Mouse (Mus musculus) hematopoietic multipotent progenitor cell, adult 10-12 weeks (in vitro differentiated cells): ENCODE results near the gene Kbtbd7. TPM values are rescaled to one million over a fixed set of nuclear protein-coding genes. Genes with fewer than 3 reads are reported as not detected.

Experiments
- polyA plus RNA-seq: library from polyadenylated mRNA; stranded (reverse); fragments of >175 nt; gene quantifications from 2 replicates; pipeline ENCODE4 v1.2.3, GENCODE M21; 2012; ENCODE audit warnings: low replicate concordance

The Kbtbd7 gene
- 4.7 and 5.5 TPM in 2 replicates for polyA plus RNA-seq

GRCm38 (mm10) chr14:79425979-79426729 lies at the start of gene Kbtbd7:
Gene Kbtbd7, plus strand, starts transcription at chr14:79426511.

GRCm38 (mm10) chr14:79390265-79390926 lies 35.9 kb upstream of the Kbtbd7 start, which contains the start of gene Naa16:
Gene Naa16, minus strand, starts transcription at chr14:79390778.

GRCm38 (mm10) chr14:79397321-79398122 lies 28.8 kb upstream of the Kbtbd7 start, which contains the start of gene Mtrf1:
Gene Mtrf1, plus strand, starts transcription at chr14:79397772.

GRCm38 (mm10) chr14:79451681-79452590 lies 25.6 kb downstream of the Kbtbd7 start, which contains the start of gene Kbtbd6:
Gene Kbtbd6, plus strand, starts transcription at chr14:79451835.

Other genes with a start within 250 kb of the Kbtbd7 start
- gene Zfp957, start 179.1 kb upstream of the Kbtbd7 start, polyA plus RNA-seq, result not detected in 2 replicates
- gene Rgcc, start 124.9 kb upstream of the Kbtbd7 start, polyA plus RNA-seq, result 19.8 and 28.5 TPM in 2 replicates
- 22.1 and 26.2 TPM in 2 replicates for gene Naa16, start 35.7 kb upstream of the Kbtbd7 start, polyA plus RNA-seq
- 0.20 and 0.33 TPM in 2 replicates for gene Mtrf1, start 28.7 kb upstream of the Kbtbd7 start, polyA plus RNA-seq
- 0.39 and 0.46 TPM in 2 replicates for gene Kbtbd6, start 25.3 kb downstream of the Kbtbd7 start, polyA plus RNA-seq
- gene Elf1, start 54.7 kb downstream of the Kbtbd7 start, polyA plus RNA-seq, result 12.2 and 13.3 TPM in 2 replicates
- gene Wbp4, start 55.0 kb downstream of the Kbtbd7 start, polyA plus RNA-seq, result 6.9 and 12.2 TPM in 2 replicates
- gene Sugt1, start 161.2 kb downstream of the Kbtbd7 start, polyA plus RNA-seq, result 0.94 and 2.6 TPM in 2 replicates
- gene Cnmd, start 235.7 kb downstream of the Kbtbd7 start, polyA plus RNA-seq, result not detected in 2 replicates